Mouse (Mus musculus) kidney, adult 2 months (tissue): Measurements from ENCODE around the gene Zfp385b. TPM values are rescaled to one million over a fixed set of nuclear protein-coding genes. Genes with fewer than 3 reads are reported as not detected.

Source experiments
- DNase-seq: peaks from one replicate; pipeline ENCODE4 v3.0.0; 2021
- H3K27ac ChIP-seq: fragments of 200-500 bp; 2 replicates; pipeline ENCODE4 v1.5.1; 2012; ENCODE audit warnings: low read depth, low read length, control low read depth, inconsistent platforms; ENCODE audit not compliant: insufficient read depth
- H3K27me3 ChIP-seq: fragments of 200-500 bp; replicated peaks from 2 replicates; pipeline ENCODE4 v1.6.1; 2012; ENCODE audit warnings: mild to moderate bottlenecking, moderate library complexity, low read length, inconsistent platforms; ENCODE audit not compliant: control insufficient read depth, insufficient read depth
- H3K36me3 ChIP-seq: fragments of 200-500 bp; 2 replicates; pipeline ENCODE4 v1.6.1; 2012; ENCODE audit warnings: mild to moderate bottlenecking, moderate library complexity, low read length, inconsistent platforms; ENCODE audit not compliant: control insufficient read depth, insufficient read depth
- H3K4me1 ChIP-seq: fragments of 200-500 bp; 2 replicates; pipeline ENCODE4 v1.6.1; 2011; ENCODE audit warnings: low read length; ENCODE audit not compliant: control insufficient read depth, insufficient read depth
- H3K4me3 ChIP-seq: fragments of 200-500 bp; 2 replicates; pipeline ENCODE4 v1.5.1; 2011; ENCODE audit warnings: mild to moderate bottlenecking, low read depth, low read length, control low read depth; ENCODE audit not compliant: insufficient read depth
- CTCF ChIP-seq: fragments of 200-500 bp; conservative IDR thresholded peaks from 2 replicates; pipeline ENCODE4 v1.5.1; 2011; ENCODE audit warnings: low read depth, mild to moderate bottlenecking, control low read depth, low read length, moderate library complexity, mixed read lengths; ENCODE audit not compliant: insufficient read depth, insufficient read length
- POLR2A ChIP-seq: fragments of 200-500 bp; IDR thresholded peaks from one replicate; pipeline ENCODE4 v1.6.1; 2011; ENCODE audit warnings: low read depth, low read length, control low read depth
- WGBS: fragments of 180-500 bp; shearing (Covaris S2); methylation state at CpG from one replicate; pipeline ENCODE4 v1.1.7; 2018; 5-methylcytosine and 5-hydroxymethylcytosine counted together
- polyA plus RNA-seq: library from polyadenylated mRNA; depleted of rRNA; stranded (reverse); fragments of >200 nt; gene quantifications from 2 replicates; pipeline ENCODE4 v1.2.3, GENCODE M21; 2012

Zfp385b gene
- polyA plus RNA-seq, 1 experiment, result 12.9 TPM

DNA sequence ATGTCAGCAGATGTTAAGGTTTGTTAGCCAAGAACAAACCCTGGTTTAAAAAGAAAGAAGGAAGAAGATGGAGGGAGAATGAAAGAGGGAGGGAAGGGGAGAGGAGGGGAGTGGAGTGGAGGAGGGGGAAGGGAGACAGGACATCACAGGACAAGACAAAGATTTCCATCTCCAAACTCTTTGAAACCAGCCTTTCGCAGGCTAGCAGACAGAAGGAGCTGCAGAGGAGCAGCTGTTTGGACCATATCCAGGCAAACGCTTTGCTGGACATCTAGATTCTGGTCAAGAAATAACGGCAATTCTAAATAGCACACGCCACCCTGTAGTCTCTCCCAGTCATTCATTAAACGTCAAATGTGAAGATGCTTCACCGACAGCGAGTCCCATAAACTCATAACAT lies 38.0 kb downstream of the Zfp385b start:
- no peak for TF ChIP-seq POLR2A
- no peak for TF ChIP-seq CTCF
- no peak for DNase-seq
- no peaks in the 10 kb centered on the region for H3K27me3 ChIP-seq
- H3K36me3 ChIP-seq, result no peaks in the 10 kb centered on the region
- H3K4me3 ChIP-seq, result no peak overlapping the region
- no peak overlapping the region for H3K27ac ChIP-seq
- 70% methylated on average over 7 of the region's 7 CpGs for WGBS
- H3K4me1 ChIP-seq, result no peaks in the 10 kb centered on the region

DNA sequence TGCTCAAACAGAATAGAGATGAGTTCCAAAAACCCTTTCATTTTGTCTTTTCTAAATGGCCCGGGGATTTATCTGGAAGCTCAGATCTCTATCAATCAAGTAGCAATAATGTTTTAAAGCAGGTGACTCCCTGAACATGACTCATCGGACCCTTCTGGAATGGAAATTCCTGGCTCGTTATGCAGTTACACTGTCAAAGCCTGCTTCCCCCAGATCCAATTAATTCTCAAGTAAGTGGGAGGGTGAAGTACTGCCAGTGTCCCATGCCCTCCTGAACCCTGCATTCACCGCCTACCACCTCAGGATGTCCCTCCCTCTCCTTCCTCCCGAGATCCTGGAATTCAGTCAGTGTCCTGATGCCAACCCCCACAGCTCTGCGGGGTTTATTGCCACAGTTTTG lies 41.7 kb downstream of the Zfp385b start:
- H3K27ac ChIP-seq, result no peak overlapping the region; the same call in 1 of the 2 replicates
- no peaks in the 10 kb centered on the region for H3K27me3 ChIP-seq
- peak; percentile 65 for DNase-seq
- H3K4me3 ChIP-seq, result no peak overlapping the region
- H3K36me3 ChIP-seq, result no peaks in the 10 kb centered on the region
- 13% methylated on average over 6 of the region's 6 CpGs for WGBS
- no peaks in the 10 kb centered on the region for H3K4me1 ChIP-seq
- TF ChIP-seq POLR2A (no peak), CTCF (no peak)

DNA sequence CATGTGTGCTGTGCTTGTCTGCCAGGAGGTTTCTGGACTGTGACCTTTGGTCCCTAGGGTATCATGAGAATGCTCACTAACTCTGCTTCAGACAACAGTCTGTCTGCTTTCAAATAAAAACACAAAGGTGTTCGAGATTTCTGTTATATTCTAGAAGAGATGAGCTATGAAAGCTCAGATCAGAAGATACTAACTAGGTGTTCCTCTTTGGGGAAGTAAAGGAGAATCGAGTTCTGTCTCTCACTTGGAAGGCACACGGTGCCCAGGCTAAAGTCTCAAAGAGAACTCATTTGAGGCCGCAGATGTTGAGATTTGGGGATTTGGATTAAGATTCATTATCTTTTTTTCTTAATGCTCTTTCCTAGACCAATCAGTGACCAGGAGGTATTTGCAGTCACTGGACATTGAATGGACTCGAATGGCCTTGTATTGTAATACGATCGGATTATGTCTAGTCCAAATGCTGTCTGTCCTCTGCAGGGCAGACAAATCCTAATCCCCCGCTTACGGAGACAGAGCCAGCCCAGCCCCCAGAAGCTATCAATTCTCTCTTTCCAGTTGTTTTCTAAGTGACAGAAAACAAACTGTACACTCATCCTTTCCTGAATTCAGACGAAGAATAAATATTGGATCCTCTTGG lies 42.3 kb downstream of the Zfp385b start:
- TF ChIP-seq POLR2A (no peak), CTCF (no peak)
- H3K27me3 ChIP-seq, result no peaks in the 10 kb centered on the region
- H3K27ac ChIP-seq, result peak overlapping the region; percentile 45; the same call in 1 of the 2 replicates
- H3K4me1 ChIP-seq, result no peaks in the 10 kb centered on the region
- no peak overlapping the region for H3K4me3 ChIP-seq
- DNase-seq, result peak; percentile 53
- no peaks in the 10 kb centered on the region for H3K36me3 ChIP-seq
- 38% methylated on average over 10 of the region's 10 CpGs for WGBS

DNA sequence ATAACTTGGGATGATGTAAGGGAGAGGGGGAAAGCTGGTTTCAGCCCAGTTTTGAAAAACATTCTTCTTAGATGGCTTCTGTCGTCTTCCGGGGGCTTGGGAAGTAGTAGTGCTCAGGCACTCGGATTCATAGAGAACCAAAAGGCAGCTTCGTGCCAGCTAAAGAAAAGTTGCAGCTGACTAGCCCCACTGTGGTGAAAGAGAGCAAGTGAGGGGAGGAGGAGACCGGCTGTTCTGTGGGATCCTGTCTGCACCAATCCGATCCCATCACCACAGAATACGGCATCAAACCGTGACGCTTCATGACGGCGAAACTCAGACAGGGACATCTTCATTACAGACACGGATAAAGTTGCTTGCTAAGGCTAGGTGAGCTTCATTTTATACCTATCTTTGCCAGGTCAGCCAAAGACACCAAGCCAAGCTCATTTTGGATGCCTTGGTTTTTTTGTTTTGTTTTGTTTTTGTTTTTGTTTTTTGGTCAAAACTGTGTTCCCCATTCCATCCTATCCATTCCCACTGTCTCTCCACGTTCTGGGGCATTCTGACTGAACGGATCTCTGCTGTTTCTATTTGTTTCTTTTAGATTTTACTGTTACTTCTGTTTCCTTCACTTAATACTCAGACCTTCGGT lies 44.1 kb downstream of the Zfp385b start:
- 59% methylated on average over 15 of the region's 15 CpGs for WGBS
- Histone ChIP-seq H3K4me3 (no peak overlapping the region), H3K36me3 (no peaks in the 10 kb centered on the region), H3K27ac (no peak overlapping the region), H3K4me1 (no peaks in the 10 kb centered on the region), H3K27me3 (no peaks in the 10 kb centered on the region)
- TF ChIP-seq CTCF, result no peak
- TF ChIP-seq POLR2A, result no peak
- DNase-seq, result no peak

DNA sequence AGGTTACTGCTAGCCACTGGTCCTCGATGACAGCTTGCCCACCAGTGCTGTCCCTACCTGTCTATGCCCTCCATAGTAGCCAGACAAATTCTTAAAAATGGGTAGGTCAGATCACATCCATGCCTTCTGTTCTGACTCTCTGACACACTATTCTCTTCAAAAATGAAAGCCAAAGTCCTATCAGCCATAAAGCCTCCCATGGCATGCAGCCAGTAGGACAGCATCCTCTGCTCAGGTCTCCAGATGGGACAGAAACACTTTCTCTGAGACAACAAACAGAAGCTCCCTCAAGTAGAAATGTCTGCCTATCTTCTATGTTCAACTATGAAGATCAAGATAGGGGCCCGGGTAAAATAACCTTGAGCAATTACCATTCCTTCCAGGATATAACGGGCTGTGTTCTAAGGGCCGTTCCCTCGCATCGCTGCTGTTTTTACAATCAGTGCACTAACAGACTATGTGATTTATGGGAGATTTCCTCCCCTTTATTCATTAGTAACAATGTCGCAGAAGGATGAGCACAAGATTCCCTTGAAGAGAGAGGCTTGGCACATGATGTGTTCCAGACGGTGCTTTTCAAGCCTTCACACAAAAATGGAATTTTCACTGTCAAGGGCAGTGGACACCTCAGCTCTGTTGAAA lies 49.3 kb downstream of the Zfp385b start:
- 23% methylated on average over 8 of the region's 8 CpGs for WGBS
- Histone ChIP-seq H3K4me1 (no peaks in the 10 kb centered on the region), H3K27ac (no peak overlapping the region), H3K36me3 (no peaks in the 10 kb centered on the region), H3K27me3 (no peaks in the 10 kb centered on the region), H3K4me3 (no peak overlapping the region)
- TF ChIP-seq CTCF (no peak), POLR2A (no peak)
- DNase-seq, result no peak

DNA sequence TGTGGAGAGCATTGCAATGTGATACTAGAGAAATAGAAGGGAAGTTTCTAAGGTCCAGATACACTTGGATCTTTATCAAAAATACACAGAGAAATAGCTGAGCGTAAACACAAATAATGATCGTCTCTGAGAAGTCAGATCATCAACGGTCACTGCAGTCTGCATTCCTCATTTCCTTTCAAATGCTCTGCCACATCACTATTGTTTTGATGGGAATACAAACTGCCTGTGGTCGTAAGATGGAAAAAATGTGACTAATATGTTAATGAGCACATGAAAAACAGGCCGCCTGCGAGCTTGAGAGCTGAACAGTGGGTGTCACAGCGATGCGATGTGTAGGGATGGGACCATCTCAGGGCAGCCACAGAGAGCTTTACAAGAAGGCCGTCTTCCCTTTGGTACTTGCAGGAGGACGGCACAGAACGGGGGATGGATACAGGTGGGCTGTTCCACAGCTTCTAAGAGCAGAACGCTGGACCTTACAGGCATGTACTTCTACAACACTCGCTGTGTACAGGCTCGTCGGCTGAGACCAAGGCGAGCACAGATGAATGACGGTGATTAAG lies 51.0 kb downstream of the Zfp385b start:
- H3K36me3 ChIP-seq, result no peaks in the 10 kb centered on the region
- H3K27me3 ChIP-seq, result no peaks in the 10 kb centered on the region
- no peak for DNase-seq
- H3K4me1 ChIP-seq, result no peaks in the 10 kb centered on the region
- 68% methylated on average over 17 of the region's 17 CpGs for WGBS
- TF ChIP-seq POLR2A (no peak), CTCF (no peak)
- no peak overlapping the region for H3K4me3 ChIP-seq
- H3K27ac ChIP-seq, result no peak overlapping the region

DNA sequence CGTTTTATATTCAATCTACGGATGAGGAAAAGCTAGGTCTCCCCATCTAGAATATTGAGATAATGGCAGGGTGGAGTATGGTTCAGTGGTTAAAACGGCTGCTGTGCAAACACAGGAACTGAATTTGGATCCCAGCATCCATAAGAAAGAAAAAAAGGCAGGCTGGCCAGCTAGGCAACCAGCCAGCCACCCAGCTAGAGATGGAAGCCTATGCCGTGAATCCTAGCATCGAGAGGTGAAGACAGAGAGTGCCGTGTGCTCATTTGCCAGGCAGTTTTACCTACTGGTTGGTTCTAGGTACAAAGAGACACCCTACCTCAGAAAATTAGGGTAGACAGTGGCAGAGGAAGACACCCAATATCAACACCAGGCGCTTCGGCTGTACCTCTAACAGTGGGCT lies 57.5 kb downstream of the Zfp385b start:
- no peak for TF ChIP-seq CTCF
- TF ChIP-seq POLR2A, result no peak
- Histone ChIP-seq H3K4me3 (no peak overlapping the region), H3K27me3 (no peaks in the 10 kb centered on the region), H3K4me1 (no peaks in the 10 kb centered on the region), H3K36me3 (no peaks in the 10 kb centered on the region), H3K27ac (no peak overlapping the region)
- 88% methylated on average over 8 of the region's 8 CpGs for WGBS
- DNase-seq, result no peak
